Mouse (Mus musculus) retina, postnatal 7 days (tissue): Measurements from ENCODE around the gene Duoxa1.
"Not testable (repeated sequence)": the region's sequence is repeated elsewhere in the genome, so short reads cannot be mapped to it uniquely, and the experiment has no call there.

Source experiments
- DNase-seq: peaks from one replicate; pipeline ENCODE4 v3.0.0-alpha.2; 2012; ENCODE audit warnings: low read depth, low spot score

The Duoxa1 gene

GRCm38 (mm10) chr2:122330317-122330716, 16.8 kb upstream of the Duoxa1 start:
- not testable (repeated sequence) for DNase-seq

GRCm38 (mm10) chr2:122327986-122328385, 14.5 kb upstream of the Duoxa1 start:
- no peak for DNase-seq

DNA sequence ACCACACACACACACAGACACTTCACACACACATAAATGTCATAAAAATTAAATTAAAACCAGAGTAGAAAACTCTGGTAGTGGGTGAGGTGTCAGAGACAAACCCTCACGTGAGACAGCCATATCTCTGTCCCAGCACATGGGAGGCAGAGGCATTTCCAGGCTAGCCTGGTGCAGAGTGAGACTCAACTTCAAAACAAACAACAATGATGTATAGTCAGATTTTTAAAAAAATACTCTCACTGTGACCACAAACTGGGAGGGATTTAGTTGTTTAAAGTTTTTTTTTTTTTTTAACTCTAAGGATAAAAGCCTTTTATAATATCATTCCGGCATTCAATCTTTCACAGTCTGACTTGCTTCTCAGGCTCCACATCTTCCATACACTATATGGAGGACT, 11.8 kb upstream of the Duoxa1 start:
- no peak for DNase-seq

DNA sequence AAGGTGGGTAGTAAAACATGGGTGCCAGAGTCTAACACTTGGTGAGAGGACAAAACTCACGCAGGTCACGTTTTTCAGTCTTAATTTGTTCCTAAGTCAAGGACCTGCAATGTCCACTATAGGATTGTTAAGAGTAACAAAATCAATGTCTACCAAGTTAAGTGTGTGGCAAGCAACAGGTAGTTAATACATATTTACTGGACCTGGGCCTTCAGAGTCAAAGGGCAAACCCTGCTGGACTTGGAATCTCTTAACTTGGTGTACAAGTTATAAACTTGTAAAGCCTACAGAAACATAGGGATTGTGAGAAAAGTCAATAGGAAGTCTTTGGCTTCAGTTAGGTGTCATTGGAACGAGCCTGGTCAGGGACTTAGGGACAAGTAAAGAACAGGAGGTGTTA, 11.1 kb upstream of the Duoxa1 start:
- DNase-seq = no peak

DNA sequence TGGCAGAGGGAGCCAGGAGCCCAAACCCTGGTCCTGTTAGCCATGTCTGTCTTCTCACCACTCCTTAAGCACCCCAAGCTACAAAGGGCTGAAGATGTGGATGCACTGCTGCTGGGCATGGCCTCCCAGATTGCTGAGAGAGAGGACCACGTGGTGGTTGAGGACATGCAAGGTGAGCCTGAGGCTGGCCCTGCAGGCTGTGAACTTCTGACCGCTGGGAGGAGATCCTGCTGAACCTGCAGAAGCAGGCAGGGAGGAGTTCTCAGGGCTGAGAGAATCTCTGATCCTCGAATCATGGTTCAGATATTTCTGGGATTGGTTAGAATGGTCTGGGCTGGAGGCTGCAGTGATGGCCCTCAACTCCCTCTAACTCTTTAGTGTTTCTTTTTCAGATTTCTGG, 10.4 kb upstream of the Duoxa1 start:
- DNase-seq = no peak

DNA sequence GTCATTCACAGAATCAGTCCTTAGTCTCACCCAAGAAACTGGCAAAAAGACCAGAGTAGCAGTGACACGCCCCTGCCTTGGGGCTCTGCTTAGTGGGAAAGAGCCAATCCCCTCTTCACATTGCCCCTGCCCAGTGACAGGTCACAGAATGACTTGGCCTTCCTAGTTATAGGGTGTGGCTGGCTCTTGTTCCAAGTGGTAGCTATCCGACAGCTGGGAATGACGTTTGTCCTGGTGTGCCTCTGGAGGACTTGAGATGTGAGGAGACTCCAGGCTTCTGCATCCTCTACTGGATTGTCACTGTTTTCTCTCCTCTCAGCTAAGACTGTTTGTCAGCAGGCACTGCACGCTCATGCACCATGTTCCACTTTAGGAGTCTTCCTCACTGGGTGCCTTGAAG, 3.9 kb upstream of the Duoxa1 start:
- DNase-seq = no peak

DNA sequence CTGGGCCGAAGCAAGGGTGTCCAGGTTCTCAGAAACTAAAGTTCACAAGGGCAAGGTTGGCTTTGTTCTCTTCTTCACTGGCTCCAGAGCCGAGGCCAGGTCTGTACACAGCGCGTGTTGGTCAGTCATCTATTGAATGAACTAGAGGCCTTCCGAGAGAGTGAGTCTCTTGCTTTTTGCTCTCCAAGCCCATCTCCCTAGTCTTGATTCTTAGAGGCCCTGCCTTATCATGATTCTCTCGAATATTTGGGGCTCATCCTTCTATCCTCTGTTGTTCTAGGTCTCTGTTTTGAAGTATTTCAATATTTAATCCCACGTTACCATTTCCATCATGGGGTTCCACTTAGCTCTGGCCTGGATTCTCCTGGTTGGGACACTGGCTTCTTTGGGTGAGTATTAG, 1.8 kb upstream of the Duoxa1 start, which contains the start of gene Duox1:
Gene Duox1, plus strand, starts transcription at position 301 of the 400 bp plus-strand sequence.
- DNase-seq = no peak

GRCm38 (mm10) chr2:122312722-122313417, 660 bp downstream of the Duoxa1 start:
- peak; percentile 49 for DNase-seq

- DNase-seq = no peak
These were observed 2.0 kb downstream of the Duoxa1 start for GRCm38 (mm10) chr2:122311561-122311960.

- DNase-seq = no peak
These were observed 3.9 kb downstream of the Duoxa1 start for GRCm38 (mm10) chr2:122309647-122310046.

DNA sequence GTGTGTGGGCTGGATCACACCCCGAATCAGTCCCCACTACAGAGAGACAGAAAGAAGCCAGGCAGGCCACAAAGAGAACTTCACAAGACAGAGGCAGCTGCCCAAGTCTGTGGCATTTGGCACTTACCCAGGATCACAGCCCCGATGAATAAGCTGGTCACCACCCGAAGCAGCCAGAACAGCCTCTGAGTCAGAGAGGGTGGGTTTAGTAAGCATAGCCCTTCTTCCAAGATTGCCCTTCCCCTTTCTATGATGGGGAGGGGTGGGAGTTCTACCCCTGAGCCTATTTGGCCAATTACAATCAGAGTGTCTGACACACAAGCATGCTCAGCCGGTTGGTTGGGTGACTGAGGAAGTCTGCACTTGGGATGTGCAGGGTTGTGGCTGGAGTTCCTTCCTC, 7.3 kb downstream of the Duoxa1 start:
- DNase-seq = no peak

DNA sequence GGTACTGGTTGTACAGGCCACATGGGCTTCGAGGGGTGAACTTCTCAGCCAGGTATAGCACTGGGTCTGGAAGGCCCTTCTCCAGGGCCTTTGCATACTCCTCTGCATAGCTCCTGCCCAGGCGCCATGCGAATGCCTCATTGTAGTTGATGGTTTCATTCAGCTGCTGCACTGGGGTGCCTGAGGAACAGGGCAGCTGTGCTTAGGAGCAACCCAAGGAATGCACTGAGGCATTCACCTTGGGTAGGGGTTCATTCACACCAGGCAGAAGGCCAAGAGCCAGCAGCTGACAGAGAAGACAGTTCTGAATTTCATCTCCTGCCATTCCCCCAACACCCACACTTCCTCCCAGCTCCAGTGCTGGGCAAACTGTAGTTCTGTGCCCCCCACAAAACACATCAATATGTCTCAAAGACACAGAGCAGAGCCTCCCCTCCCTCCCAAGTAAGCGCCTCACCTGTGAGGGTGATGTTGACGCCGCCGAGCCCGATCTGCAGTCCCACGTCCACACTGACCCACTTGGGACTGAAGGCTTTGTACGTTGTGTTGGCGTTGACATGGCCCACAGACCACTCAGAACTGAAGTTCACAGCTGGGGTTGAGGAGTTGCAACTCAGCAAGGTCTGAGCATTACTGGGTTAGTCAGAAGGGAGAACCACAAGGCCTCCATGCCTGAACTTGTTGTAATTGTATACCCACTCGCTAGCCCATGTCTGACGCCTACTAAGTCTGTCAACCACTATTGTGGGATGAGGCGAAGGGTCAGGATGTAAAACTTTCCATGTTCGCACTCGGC, 8.2 kb downstream of the Duoxa1 start:
- DNase-seq = no peak

DNA sequence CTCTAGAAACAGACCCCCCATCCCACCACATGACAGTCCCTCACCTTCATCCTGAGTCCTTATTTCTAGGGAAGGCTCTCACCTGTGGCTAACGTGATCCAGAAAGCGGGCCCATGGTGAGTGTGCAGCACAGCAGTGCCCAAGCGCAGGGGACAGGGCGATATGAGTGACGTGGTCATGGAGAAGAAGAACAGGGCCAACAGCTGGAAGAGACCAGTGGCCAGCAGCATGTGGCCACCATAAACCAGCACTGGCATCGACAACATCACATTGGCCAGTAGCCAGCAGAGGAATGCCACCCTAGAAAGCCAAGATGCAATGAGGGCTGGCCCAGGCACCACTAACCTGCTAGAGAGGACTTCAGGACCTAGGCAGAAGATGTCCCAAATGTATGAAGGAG, 9.0 kb downstream of the Duoxa1 start:
- no peak for DNase-seq

- DNase-seq = peak; percentile 54
These were observed 10.8 kb downstream of the Duoxa1 start for GRCm38 (mm10) chr2:122302574-122303241.

DNA sequence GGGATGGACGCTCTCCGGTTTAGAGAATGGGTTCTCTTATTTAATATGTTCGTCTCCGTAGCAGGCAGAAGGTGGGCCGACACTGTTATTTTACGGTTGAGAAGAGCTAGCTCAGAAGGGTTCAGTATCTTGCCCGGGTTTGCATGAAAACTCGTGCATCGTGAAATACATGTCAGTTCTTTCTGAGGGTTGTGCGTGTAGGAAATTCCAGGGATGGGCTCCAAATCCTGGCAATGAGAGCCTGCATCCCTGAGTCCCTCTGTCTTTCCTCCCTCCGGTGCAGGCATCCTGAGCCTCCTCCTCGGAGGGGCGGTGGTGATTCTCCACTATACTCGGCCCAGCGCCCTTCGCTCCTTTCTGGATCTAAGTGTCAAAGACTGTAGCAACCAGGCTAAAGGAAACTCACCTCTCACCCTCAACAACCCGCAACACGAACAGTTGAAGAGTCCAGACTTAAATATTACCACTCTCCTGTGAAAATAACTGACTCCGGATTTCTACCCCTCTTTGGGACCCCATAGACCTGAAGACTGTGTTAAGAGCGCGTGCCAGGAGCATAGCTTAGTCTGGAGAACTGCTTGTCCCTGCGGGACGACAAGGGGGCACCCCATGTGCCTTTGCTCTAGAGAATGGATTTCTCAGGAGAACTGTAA, 11.5 kb downstream of the Duoxa1 start:
- DNase-seq = no peak

- DNase-seq = no peak
These were observed 12.2 kb downstream of the Duoxa1 start for GRCm38 (mm10) chr2:122301081-122301920.

DNA sequence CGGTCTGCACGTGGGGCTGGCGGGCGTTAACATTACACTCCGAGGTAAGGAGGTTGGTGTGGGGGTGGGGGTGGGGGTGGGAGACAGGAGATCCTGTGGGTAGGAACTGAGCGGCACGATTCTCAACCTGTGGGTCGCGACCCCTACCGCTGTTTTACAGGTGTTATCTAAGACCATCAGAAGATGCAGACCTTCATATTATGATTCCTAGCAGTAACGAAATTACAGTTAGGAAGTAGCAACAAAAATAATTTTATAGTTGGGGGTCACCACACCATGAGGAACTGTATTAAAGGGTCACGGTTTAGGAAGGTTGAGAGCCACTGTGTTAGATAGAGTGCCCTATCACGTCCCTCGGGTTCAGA, 12.9 kb downstream of the Duoxa1 start:
- DNase-seq = no peak

GRCm38 (mm10) chr2:122299911-122300655, 13.4 kb downstream of the Duoxa1 start:
- DNase-seq = no peak

- no peak for DNase-seq
These were observed 14.7 kb downstream of the Duoxa1 start, which contains the start of gene Duoxa2 for GRCm38 (mm10) chr2:122298596-122299490. Gene Duoxa2 (plus strand): TSS chr2:122298900.
